Mouse (Mus musculus) cerebellum, adult 2 months (tissue): ENCODE results near the gene Cep128.

Experiments
- CTCF ChIP-seq: fragments of 200-500 bp; IDR thresholded peaks from 2 replicates; pipeline ENCODE4 v1.5.1; 2011; ENCODE audit warnings: low read depth, mild to moderate bottlenecking, control low read depth, low read length, moderate library complexity, borderline replicate concordance; ENCODE audit not compliant: insufficient read depth
- POLR2A ChIP-seq: fragments of 200-500 bp; IDR thresholded peaks from 2 replicates; pipeline ENCODE4 v1.6.1; 2011; ENCODE audit warnings: low read length, control low read depth, borderline replicate concordance; ENCODE audit not compliant: insufficient read depth

- TF ChIP-seq POLR2A (no peak), CTCF (no peak)
Measured at GRCm38 (mm10) chr12:91383516-91384264, 519 bp downstream of the Cep128 start.
